Mouse (Mus musculus): ENCODE data around the gene Gm8332.
"Not testable (repeated sequence)": the region's sequence is repeated elsewhere in the genome, so short reads cannot be mapped to it uniquely, and the experiment has no call there.

The Gm8332 gene

DNA sequence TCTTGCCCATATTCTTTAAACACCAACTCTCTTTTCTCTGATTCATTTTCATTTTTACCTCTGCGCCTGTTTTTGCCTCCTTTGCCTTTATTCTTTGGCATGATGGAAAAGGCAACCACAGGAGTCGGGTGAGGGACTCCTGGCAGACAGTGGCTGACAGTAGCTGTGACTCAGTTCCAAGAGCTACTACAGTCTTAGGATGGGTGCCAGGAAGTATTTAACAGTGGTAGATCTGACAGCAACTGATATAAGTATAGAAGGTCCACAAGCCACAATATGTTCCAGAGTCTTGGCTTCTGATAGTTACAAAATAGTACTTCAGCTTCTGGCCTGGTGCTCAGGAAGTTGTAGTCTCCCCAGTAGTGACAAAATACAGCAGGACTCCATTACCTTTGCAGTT, at the start of gene Gm8332:
Gm8332 (minus strand) TSS at position 101 of the 400 bp plus-strand sequence.
- DNase-seq (ENCODE audit: low read depth) = not testable (repeated sequence)

DNA sequence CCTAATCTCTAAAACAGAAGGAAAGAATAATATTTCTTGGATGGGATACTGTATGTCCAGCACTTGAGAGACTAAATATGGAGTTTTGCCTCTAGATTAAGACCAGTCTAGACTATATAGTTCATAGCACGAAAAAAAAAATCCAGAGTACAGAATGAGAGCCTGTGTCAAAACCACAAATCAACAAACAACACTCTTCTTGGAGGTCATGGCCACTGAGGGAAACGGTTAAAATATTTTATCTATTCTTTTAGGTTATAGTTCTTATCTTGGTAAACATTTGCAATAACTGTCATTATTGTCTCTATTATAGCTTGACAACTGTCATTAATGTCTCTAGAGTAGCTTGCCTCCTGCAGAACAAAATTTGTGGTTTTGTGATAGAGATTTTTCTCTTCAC, 47.3 kb upstream of the Gm8332 start:
- DNase-seq (ENCODE audit: low read depth) = not testable (repeated sequence)

GRCm38 (mm10) chr12:88293082-88293481, 43.2 kb upstream of the Gm8332 start:
- DNase-seq (ENCODE audit: low read depth) = not testable (repeated sequence)

DNA sequence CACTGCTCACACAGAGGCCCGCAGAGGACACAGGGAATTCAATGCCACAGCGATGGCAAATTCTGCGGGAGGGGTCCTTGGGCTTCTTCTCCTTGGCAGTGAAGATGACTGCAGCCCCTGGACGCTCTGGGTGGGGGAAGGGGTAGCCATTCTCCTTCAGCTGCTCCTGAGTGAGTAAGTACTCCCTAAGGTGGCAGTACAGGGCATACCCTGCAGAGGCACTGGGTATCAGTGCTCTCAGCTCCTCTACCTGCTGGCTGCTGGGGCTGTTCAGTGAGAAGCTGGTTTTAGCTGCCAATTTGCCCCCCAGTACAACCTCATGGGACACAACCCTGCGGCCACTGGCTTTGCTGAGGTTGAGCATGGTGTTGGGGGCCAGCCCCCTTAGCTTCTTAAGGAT, 35.3 kb upstream of the Gm8332 start:
- DNase-seq (ENCODE audit: low read depth) = not testable (repeated sequence)

- not testable (repeated sequence) for DNase-seq (ENCODE audit: low read depth)
These were observed 24.5 kb upstream of the Gm8332 start, which contains the start of gene Gm5662 for GRCm38 (mm10) chr12:88274400-88274799. Gene Gm5662, minus strand, starts transcription at chr12:88274500.

- no peak for DNase-seq (ENCODE audit: low read depth)
These were observed 7.3 kb upstream of the Gm8332 start for GRCm38 (mm10) chr12:88257241-88257640.

GRCm38 (mm10) chr12:88255917-88256316, 6.0 kb upstream of the Gm8332 start:
- peak; percentile 38 for DNase-seq (ENCODE audit: low read depth)

DNA sequence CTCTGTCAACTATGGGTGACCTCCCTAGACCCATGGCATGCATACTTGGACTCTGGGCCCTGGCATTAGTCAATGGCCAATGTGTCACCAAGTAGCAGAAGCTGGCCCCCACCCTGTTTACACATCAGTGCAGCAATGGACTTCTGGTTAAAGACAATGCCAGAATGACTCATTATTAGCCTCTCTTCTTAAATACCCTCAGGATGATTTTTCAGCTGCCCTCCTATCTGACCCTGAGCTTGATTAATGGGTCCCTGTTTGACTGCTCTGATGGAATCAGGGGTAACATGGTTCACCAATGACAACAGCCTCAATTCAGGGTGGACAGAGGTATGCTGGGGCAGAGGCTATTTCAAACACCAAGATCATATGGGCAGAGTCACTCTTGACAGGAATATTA, 4.1 kb downstream of the Gm8332 start:
- not testable (repeated sequence) for DNase-seq (ENCODE audit: low read depth)

DNA sequence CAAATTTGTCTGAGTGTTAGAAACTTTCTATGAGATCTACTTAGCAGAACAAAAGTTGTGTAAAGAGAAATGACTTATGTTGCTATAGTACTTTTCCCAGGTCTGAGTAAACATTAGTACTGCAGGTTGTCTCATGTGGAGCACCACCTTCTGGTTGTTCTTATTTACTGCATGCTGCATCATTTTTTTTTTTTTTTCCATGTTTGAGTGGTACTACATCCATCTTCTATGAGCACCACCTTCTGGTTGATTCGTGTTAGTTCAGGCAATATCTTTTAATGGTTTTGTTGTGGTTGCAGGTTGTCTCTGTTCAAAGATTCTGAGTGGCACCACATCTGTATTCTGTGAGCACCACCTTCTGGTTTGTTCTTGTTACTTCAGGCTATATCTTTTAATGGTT, 7.0 kb downstream of the Gm8332 start:
- DNase-seq (ENCODE audit: low read depth) = peak; percentile 30

GRCm38 (mm10) chr12:88219445-88219844, 30.5 kb downstream of the Gm8332 start:
- no peak for DNase-seq (ENCODE audit: low read depth)

- DNase-seq (ENCODE audit: low read depth) = not testable (repeated sequence)
These were observed 31.8 kb downstream of the Gm8332 start for GRCm38 (mm10) chr12:88218059-88218458.

DNA sequence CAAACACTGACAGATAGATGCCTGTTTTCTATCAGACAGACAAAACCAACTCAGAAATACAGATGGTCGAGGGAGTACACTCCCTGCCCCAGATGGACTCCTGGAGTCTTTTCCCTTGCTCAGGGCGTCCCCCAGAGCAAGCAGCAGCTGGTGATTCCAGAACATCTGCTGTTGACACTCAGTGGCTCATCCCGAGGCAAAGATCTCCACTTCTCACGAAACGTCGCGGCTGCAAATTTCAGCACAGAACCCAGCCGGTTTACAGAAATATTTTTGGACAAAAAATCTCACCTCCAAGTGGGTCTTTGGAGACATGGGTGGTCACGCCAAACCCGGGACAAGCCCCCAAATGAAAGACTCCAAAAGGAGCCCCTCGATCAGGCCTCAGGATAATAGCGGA, 35.3 kb downstream of the Gm8332 start:
- no peak for DNase-seq (ENCODE audit: low read depth)

- DNase-seq (ENCODE audit: low read depth) = not testable (repeated sequence)
These were observed 38.4 kb downstream of the Gm8332 start for GRCm38 (mm10) chr12:88211458-88211857.

DNA sequence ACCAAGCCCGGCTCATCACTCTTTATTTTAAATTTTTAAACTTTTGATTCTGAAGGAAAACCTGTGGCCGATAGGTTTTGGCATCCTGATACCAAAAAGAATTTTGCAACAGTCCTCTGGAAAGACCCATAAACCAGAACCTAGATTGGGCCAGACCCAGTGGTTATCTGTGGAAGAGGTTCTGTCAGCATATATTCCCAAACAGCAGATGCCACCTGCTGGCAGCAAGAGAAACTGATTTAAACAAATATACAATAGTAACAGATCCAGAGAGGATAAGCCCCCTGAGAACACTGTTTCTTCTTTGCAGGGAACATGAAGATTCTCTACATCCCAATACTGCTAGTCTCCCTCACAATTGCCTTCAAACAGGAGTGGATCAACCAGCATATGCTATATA, 47.0 kb downstream of the Gm8332 start:
- peak; percentile 26 for DNase-seq (ENCODE audit: low read depth)

Data from 416B (cell line).